19 mouse cellular contexts compared by ENCODE assay signal in genomic region chr1:173480399-173481181, GRCm38 (mm10). TPM values are rescaled to one million over a fixed set of nuclear protein-coding genes. Genes with fewer than 3 reads are reported as not detected.
DNase-seq lines count a peak whose midpoint lies in the region; ATAC-seq and TF ChIP-seq lines count a peak whose summit lies in the region.
"Not testable (repeated sequence)": the region's sequence is repeated elsewhere in the genome, so short reads cannot be mapped to it uniquely, and the experiment has no call there.
"Had no signal": no experiment of that assay in that cellular context is flagged by ENCODE, and none has a peak within 500 bp of the region (broad histone marks: within the 10 kb centered on the region; RNA-seq: fewer than 3 reads in every experiment).

No protein-coding gene starts in this region.

- H3K9me3 ChIP-seq in kidney, embryonic 15.5 days (replicated peaks); kidney, postnatal 0 days (replicated peaks; ENCODE audit: low read length): not testable (repeated sequence)

- not testable (repeated sequence) for H3K4me3 ChIP-seq in kidney, adult 2 months (ENCODE audit: insufficient read depth, low read depth, low read length); kidney, embryonic 15.5 days (replicated peaks); kidney, postnatal 0 days (replicated peaks; ENCODE audit: low read depth, low read length)

- H3K27me3 ChIP-seq in kidney, adult 2 months (replicated peaks; ENCODE audit: control insufficient read depth, insufficient read depth, low read length); kidney, embryonic 15.5 days; kidney, postnatal 0 days (ENCODE audit: insufficient read depth, low read length): not testable (repeated sequence)

- not testable (repeated sequence) for H3K36me3 ChIP-seq in kidney, adult 2 months (ENCODE audit: control insufficient read depth, insufficient read depth, low read length); kidney, embryonic 15.5 days; kidney, postnatal 0 days (ENCODE audit: insufficient read depth, low read length)

- TF ChIP-seq CTCF in kidney, adult 2 months (conservative IDR thresholded peaks at IDR 0.05; ENCODE audit: insufficient read depth, insufficient read length, low read depth, low read length); kidney, postnatal 0 days (IDR thresholded peaks at IDR 0.05; ENCODE audit: low read depth): not testable (repeated sequence)

- not testable (repeated sequence) for H3K4me2 ChIP-seq in kidney, embryonic 15.5 days; kidney, postnatal 0 days (ENCODE audit: low read length)

- 40% methylated on average over 5 of the region's 5 CpGs for WGBS in kidney, adult 2 months
- WGBS in kidney, embryonic 15.5 days, result 52% methylated on average over 5 of the region's 5 CpGs
- 42% methylated on average over 5 of the region's 5 CpGs for WGBS in kidney, postnatal 0 days

- not testable (repeated sequence) for TF ChIP-seq POLR2A in kidney, adult 2 months (IDR thresholded peaks at IDR 0.05; ENCODE audit: low read depth, low read length)

- not testable (repeated sequence) for H3K9ac ChIP-seq in kidney, embryonic 15.5 days; kidney, postnatal 0 days (ENCODE audit: low read depth, low read length)

- H3K4me1 ChIP-seq in kidney, adult 2 months (ENCODE audit: control insufficient read depth, insufficient read depth, low read length); kidney, embryonic 15.5 days; kidney, postnatal 0 days (replicated peaks; ENCODE audit: insufficient read depth, low read length): not testable (repeated sequence)

- DNase-seq in kidney, adult 2 months, result peak; percentile 7
- DNase-seq in kidney, adult 9 months, result peak; percentile 11
- peak; percentile 32 for DNase-seq in kidney, postnatal 0 days (ENCODE audit: low spot score)

- 0 out of 2 replicates have a peak, but pooled peaks have one; percentile 30 for ATAC-seq in erythroid progenitor cell, adult 5-6 weeks (replicated peaks; ENCODE audit: low FRiP score, poor library complexity, severe bottlenecking)
- ATAC-seq in kidney, embryonic 15.5 days (replicated peaks; ENCODE audit: low FRiP score), result peak; percentile 91
- peak; percentile 85 for ATAC-seq in kidney, postnatal 0 days (replicated peaks; ENCODE audit: low FRiP score, low read depth)

- H3K27ac ChIP-seq in kidney, adult 2 months (ENCODE audit: insufficient read depth, low read depth, low read length); kidney, embryonic 15.5 days; kidney, postnatal 0 days: not testable (repeated sequence)

RNA-seq across cellular contexts. Expression of gene Ifi206, which starts 10.3 kb away (rescaled TPM):
- total RNA-seq in erythroid progenitor cell, adult 5-6 weeks (2015; ENCODE audit: low replicate concordance), result 2.5 and 10.5 TPM in 2 replicates
- total RNA-seq in erythroid progenitor cell, adult 5-6 weeks (2017; ENCODE audit: low replicate concordance), result 0.08 and 1.0 TPM in 2 replicates
- 1.5 and 4.9 TPM in 2 replicates for polyA plus RNA-seq in kidney, adult 2 months (2012; rRNA removed)
- 0.19 and 0.21 TPM in 2 replicates for polyA plus RNA-seq in kidney, embryonic 15.5 days (2015; fragmentation: Nextera tagmentation; extraction: Ambion mirVana)
- 0.31 and 0.64 TPM in 2 replicates for polyA plus RNA-seq in kidney, postnatal 0 days (2015; fragmentation: Nextera tagmentation; extraction: Ambion mirVana)
- total RNA-seq: CH12.LX had no signal
- polyA plus RNA-seq: embryonic facial prominence, embryonic 10.5 days; embryonic facial prominence, embryonic 12.5 days; forebrain, embryonic 10.5 days; forebrain, embryonic 12.5 days; forebrain, embryonic 16.5 days; G1E; Patski had no signal

RNA-seq across cellular contexts. Expression of gene Ifi214, which starts 55.2 kb away (rescaled TPM):
- 2.1 TPM in 1 of 2 replicates, not detected in the other for total RNA-seq in erythroid progenitor cell, adult 5-6 weeks (2015; ENCODE audit: low replicate concordance)
- 0.77 TPM in 1 of 2 replicates, not detected in the other for total RNA-seq in erythroid progenitor cell, adult 5-6 weeks (2017; ENCODE audit: low replicate concordance)
- 0.52 TPM in 1 of 2 replicates, not detected in the other for polyA plus RNA-seq in kidney, adult 2 months (2012; rRNA removed)
- not detected in 2 replicates for polyA plus RNA-seq in kidney, embryonic 15.5 days (2015; fragmentation: Nextera tagmentation; extraction: Ambion mirVana)
- not detected in 2 replicates for polyA plus RNA-seq in kidney, postnatal 0 days (2015; fragmentation: Nextera tagmentation; extraction: Ambion mirVana)
- total RNA-seq: adrenal gland, adult 18-20 months; adrenal gland, postnatal 36 days had no signal
- polyA plus RNA-seq: cerebellum, adult 2 months; cortical plate, adult 2 months; embryonic facial prominence, embryonic 10.5 days; embryonic facial prominence, embryonic 12.5 days; embryonic facial prominence, embryonic 14.5 days; forebrain, embryonic 10.5 days; forebrain, embryonic 12.5 days; forebrain, embryonic 14.5 days; forebrain, embryonic 16.5 days; G1E; Patski had no signal

Comparison
In these comparisons a context has a peak if more than half of its experiments do, and no peak if none do; other contexts are left out.
1. ATAC-seq: peak in every context shown above with its lines; median percentile 91 in kidney, embryonic 15.5 days; 85 in kidney, postnatal 0 days; 30 in erythroid progenitor cell, adult 5-6 weeks.